Mouse (Mus musculus) midbrain, embryonic 13.5 days (tissue): ENCODE data around the gene Itih5. TPM values are rescaled to one million over a fixed set of nuclear protein-coding genes. Genes with fewer than 3 reads are reported as not detected.

Source experiments
- ATAC-seq: fragments of 200-750 bp; cut with Nextera tagmentation; 2 replicates; pipeline ENCODE4 v1.8.0; 2017; ENCODE audit warnings: mild to moderate bottlenecking, moderate TSS enrichment, moderate library complexity
- H3K27ac ChIP-seq: fragments of 300-500 bp; sonication (generic); 2 replicates; pipeline ENCODE4 v1.5.1; 2015; ENCODE audit warnings: inconsistent platforms, mild to moderate bottlenecking, moderate library complexity
- H3K27me3 ChIP-seq: fragments of 300-500 bp; sonication (generic); 2 replicates; pipeline ENCODE4 v1.6.1; 2015; ENCODE audit warnings: mild to moderate bottlenecking, inconsistent platforms
- H3K36me3 ChIP-seq: fragments of 300-500 bp; sonication (generic); 2 replicates; pipeline ENCODE4 v1.6.1; 2015; ENCODE audit warnings: mild to moderate bottlenecking, inconsistent platforms
- H3K4me1 ChIP-seq: fragments of 300-500 bp; sonication (generic); replicated peaks from 2 replicates; pipeline ENCODE4 v1.6.1; 2015; ENCODE audit warnings: inconsistent platforms
- H3K4me2 ChIP-seq: fragments of 300-500 bp; sonication (generic); replicated peaks from 2 replicates; pipeline ENCODE4 v1.6.1; 2015; ENCODE audit warnings: moderate library complexity, mild to moderate bottlenecking, inconsistent platforms
- H3K4me3 ChIP-seq: fragments of 300-500 bp; sonication (generic); replicated peaks from 2 replicates; pipeline ENCODE4 v1.5.1; 2015; ENCODE audit warnings: mild to moderate bottlenecking, inconsistent platforms
- H3K9ac ChIP-seq: fragments of 300-500 bp; sonication (generic); replicated peaks from 2 replicates; pipeline ENCODE4 v1.6.1; 2015; ENCODE audit warnings: mild to moderate bottlenecking, inconsistent platforms
- H3K9me3 ChIP-seq: fragments of 300-500 bp; sonication (generic); 2 replicates; pipeline ENCODE4 v1.6.1; 2016; ENCODE audit warnings: mild to moderate bottlenecking, inconsistent platforms
- WGBS: fragments of 180-500 bp; shearing (Covaris S2); methylation state at CpG from one replicate; pipeline ENCODE4 v1.1.7; 2015; 5-methylcytosine and 5-hydroxymethylcytosine counted together
- polyA plus RNA-seq: library from polyadenylated mRNA; unstranded; fragments of >200 nt; fragmentation: Nextera tagmentation; extraction: Ambion mirVana; gene quantifications from 2 replicates; pipeline ENCODE4 v1.2.1, GENCODE M21; 2015

Itih5 gene
- polyA plus RNA-seq, 1 experiment from 2014 or later: 6.2 TPM

DNA sequence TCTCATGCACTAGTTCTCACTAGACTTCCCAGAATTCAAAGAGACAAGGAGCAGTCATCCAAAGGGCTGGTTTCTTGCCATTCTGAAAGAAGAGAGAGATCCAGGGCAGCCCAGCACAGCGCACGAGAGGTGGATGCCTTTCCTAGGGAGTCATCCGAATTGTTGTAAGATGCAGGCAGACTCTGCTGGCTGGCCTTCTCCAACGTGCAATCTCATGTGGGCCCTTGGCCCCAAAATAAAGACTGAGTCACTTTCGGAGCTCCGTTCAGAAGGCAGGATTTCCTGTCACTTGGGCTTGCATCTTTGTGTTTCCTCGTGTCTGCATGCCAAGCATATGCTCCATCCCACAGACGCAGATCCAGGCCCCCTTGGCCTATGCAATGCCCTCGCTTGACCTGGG is 97.1 kb downstream of the Itih5 start:
- H3K4me1 ChIP-seq: no peaks in the 10 kb centered on the region; the same call in 1 of the 2 replicates
- WGBS: 79% methylated on average over 9 of the region's 9 CpGs
- no peak overlapping the region for H3K27ac ChIP-seq
- H3K9ac ChIP-seq: no peak overlapping the region
- no peak for ATAC-seq
- H3K4me2 ChIP-seq: no peak overlapping the region
- no peak overlapping the region for H3K4me3 ChIP-seq
- no peaks in the 10 kb centered on the region for H3K36me3 ChIP-seq
- H3K27me3 ChIP-seq: no peaks in the 10 kb centered on the region
- no peaks in the 10 kb centered on the region for H3K9me3 ChIP-seq

GRCm38 (mm10) chr2:10250926-10251325 is 97.6 kb downstream of the Itih5 start:
- H3K4me3 ChIP-seq: no peak overlapping the region
- H3K4me2 ChIP-seq: no peak overlapping the region
- H3K9me3 ChIP-seq: no peaks in the 10 kb centered on the region
- 63% methylated on average over 4 of the region's 4 CpGs for WGBS
- no peak overlapping the region for H3K27ac ChIP-seq
- H3K36me3 ChIP-seq: no peaks in the 10 kb centered on the region
- no peak overlapping the region for H3K9ac ChIP-seq
- H3K4me1 ChIP-seq: no peaks in the 10 kb centered on the region; the same call in 1 of the 2 replicates
- H3K27me3 ChIP-seq: no peaks in the 10 kb centered on the region
- ATAC-seq: no peak

- H3K4me2 ChIP-seq: no peak overlapping the region
- no peaks in the 10 kb centered on the region for H3K27me3 ChIP-seq
- 94% methylated on average over 9 of the region's 9 CpGs for WGBS
- H3K27ac ChIP-seq: no peak overlapping the region
- H3K9me3 ChIP-seq: no peaks in the 10 kb centered on the region
- ATAC-seq: no peak
- no peaks in the 10 kb centered on the region; the same call in 1 of the 2 replicates for H3K4me1 ChIP-seq
- no peaks in the 10 kb centered on the region for H3K36me3 ChIP-seq
- no peak overlapping the region for H3K4me3 ChIP-seq
- H3K9ac ChIP-seq: no peak overlapping the region
These were observed 98.1 kb downstream of the Itih5 start for GRCm38 (mm10) chr2:10251466-10251865.

GRCm38 (mm10) chr2:10252016-10252415 is 98.6 kb downstream of the Itih5 start:
- Histone ChIP-seq H3K4me1 (no peaks in the 10 kb centered on the region; the same call in 1 of the 2 replicates), H3K36me3 (no peaks in the 10 kb centered on the region), H3K4me3 (no peak overlapping the region), H3K9ac (no peak overlapping the region), H3K9me3 (no peaks in the 10 kb centered on the region), H3K27ac (no peak overlapping the region), H3K4me2 (no peak overlapping the region), H3K27me3 (no peaks in the 10 kb centered on the region)
- WGBS: 93% methylated on average over 2 of the region's 2 CpGs
- ATAC-seq: no peak

- H3K27me3 ChIP-seq: no peaks in the 10 kb centered on the region
- WGBS: 85% methylated on average over 3 of the region's 3 CpGs
These were observed 100.0 kb downstream of the Itih5 start for GRCm38 (mm10) chr2:10253351-10253750.

DNA sequence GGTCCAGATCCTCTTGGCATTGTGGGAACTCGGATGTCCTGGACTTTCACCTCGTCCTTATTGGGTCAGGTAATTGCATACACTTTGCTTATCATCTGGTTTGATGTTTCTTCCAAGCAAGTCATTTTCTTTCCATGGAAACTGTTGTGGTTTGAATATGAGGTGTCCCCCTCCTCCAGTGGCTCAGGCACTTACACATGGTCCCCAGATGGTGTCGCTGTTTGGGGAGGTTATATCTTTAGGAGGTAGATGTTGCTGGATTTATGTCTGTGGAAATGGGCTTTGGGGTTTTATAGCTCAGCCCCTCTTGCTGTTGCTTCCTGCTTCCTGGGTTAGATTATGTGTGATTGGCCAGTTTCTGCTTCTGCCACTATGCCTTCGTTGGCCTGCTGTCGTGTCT is 103.6 kb downstream of the Itih5 start:
- H3K4me2 ChIP-seq: no peak overlapping the region
- ATAC-seq: no peak
- no peaks in the 10 kb centered on the region for H3K9me3 ChIP-seq
- WGBS: 73% methylated on average over 5 of the region's 5 CpGs
- H3K9ac ChIP-seq: no peak overlapping the region
- no peak overlapping the region for H3K27ac ChIP-seq
- no peaks in the 10 kb centered on the region for H3K4me1 ChIP-seq
- H3K36me3 ChIP-seq: no peaks in the 10 kb centered on the region
- H3K27me3 ChIP-seq: no peaks in the 10 kb centered on the region
- no peak overlapping the region for H3K4me3 ChIP-seq

More at GRCm38 (mm10) chr2:10253351-10253750, 100.0 kb downstream of the Itih5 start:
- ATAC-seq: no peak
- Histone ChIP-seq H3K9me3 (no peaks in the 10 kb centered on the region), H3K9ac (no peak overlapping the region), H3K4me3 (no peak overlapping the region), H3K4me1 (no peaks in the 10 kb centered on the region; the same call in 1 of the 2 replicates), H3K36me3 (no peaks in the 10 kb centered on the region), H3K27ac (no peak overlapping the region), H3K4me2 (no peak overlapping the region)

- H3K27me3 ChIP-seq: no peaks in the 10 kb centered on the region
- peaks cover 3% of the 10 kb centered on the region; the same call in 1 of the 2 replicates for H3K4me1 ChIP-seq
- WGBS: 75% methylated on average over 5 of the region's 5 CpGs
- H3K27ac ChIP-seq: no peak overlapping the region
- no peak overlapping the region for H3K4me3 ChIP-seq
- ATAC-seq: no peak
- no peak overlapping the region for H3K4me2 ChIP-seq
- H3K9me3 ChIP-seq: no peaks in the 10 kb centered on the region
- no peak overlapping the region for H3K9ac ChIP-seq
- no peaks in the 10 kb centered on the region for H3K36me3 ChIP-seq
These were observed 104.9 kb downstream of the Itih5 start for GRCm38 (mm10) chr2:10258312-10258711.

GRCm38 (mm10) chr2:10260109-10260508 is 106.7 kb downstream of the Itih5 start:
- 48% methylated on average over 5 of the region's 5 CpGs for WGBS
- no peaks in the 10 kb centered on the region for H3K27me3 ChIP-seq
- no peak overlapping the region for H3K27ac ChIP-seq
- H3K9ac ChIP-seq: no peak overlapping the region
- no peak overlapping the region for H3K4me3 ChIP-seq
- H3K4me2 ChIP-seq: no peak overlapping the region
- no peaks in the 10 kb centered on the region for H3K9me3 ChIP-seq
- H3K36me3 ChIP-seq: no peaks in the 10 kb centered on the region
- H3K4me1 ChIP-seq: peaks cover 3% of the 10 kb centered on the region; the same call in 1 of the 2 replicates
- ATAC-seq: no peak

GRCm38 (mm10) chr2:10261337-10261736 is 108.0 kb downstream of the Itih5 start:
- ATAC-seq: no peak
- peaks cover 3% of the 10 kb centered on the region; the same call in 1 of the 2 replicates for H3K4me1 ChIP-seq
- no peaks in the 10 kb centered on the region for H3K36me3 ChIP-seq
- H3K27me3 ChIP-seq: no peaks in the 10 kb centered on the region
- no peak overlapping the region for H3K9ac ChIP-seq
- H3K4me2 ChIP-seq: no peak overlapping the region
- no peak overlapping the region for H3K27ac ChIP-seq
- no peak overlapping the region for H3K4me3 ChIP-seq
- no peaks in the 10 kb centered on the region for H3K9me3 ChIP-seq
- WGBS: 91% methylated on average over 5 of the region's 5 CpGs

DNA sequence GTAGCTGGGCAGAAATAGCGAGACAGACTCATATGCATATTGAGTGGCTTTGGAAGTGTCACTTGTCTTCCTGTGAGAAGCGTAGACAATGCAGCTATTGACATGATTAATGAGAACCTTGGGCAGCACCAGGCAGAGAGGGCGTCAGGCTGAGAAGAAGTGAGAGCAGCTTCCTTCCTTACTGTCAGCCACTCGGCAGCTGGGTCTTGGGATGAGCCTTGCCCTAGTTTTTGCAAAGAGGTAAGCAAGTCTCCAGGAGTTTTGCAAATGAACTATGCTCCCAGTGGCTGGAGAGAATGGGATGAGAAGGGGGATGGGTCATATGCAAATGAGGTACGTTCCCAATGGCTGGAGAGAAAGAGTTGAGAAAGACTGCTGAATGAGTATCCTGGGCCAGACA is 109.4 kb downstream of the Itih5 start:
- no peaks in the 10 kb centered on the region for H3K9me3 ChIP-seq
- H3K9ac ChIP-seq: no peak overlapping the region
- no peaks in the 10 kb centered on the region for H3K36me3 ChIP-seq
- H3K4me3 ChIP-seq: no peak overlapping the region
- H3K4me1 ChIP-seq: peaks cover 3% of the 10 kb centered on the region; the same call in 1 of the 2 replicates
- 23% methylated on average over 5 of the region's 5 CpGs for WGBS
- H3K4me2 ChIP-seq: no peak overlapping the region
- H3K27me3 ChIP-seq: no peaks in the 10 kb centered on the region
- no peak overlapping the region for H3K27ac ChIP-seq
- ATAC-seq: no peak; the same call in 1 of the 2 replicates

- no peaks in the 10 kb centered on the region for H3K9me3 ChIP-seq
- no peak overlapping the region for H3K4me3 ChIP-seq
- H3K4me2 ChIP-seq: no peak overlapping the region
- H3K4me1 ChIP-seq: peaks cover 3% of the 10 kb centered on the region; the same call in 1 of the 2 replicates
- no peak overlapping the region for H3K9ac ChIP-seq
- 55% methylated on average over 7 of the region's 7 CpGs for WGBS
- H3K27me3 ChIP-seq: no peaks in the 10 kb centered on the region
- no peak overlapping the region for H3K27ac ChIP-seq
- H3K36me3 ChIP-seq: no peaks in the 10 kb centered on the region
- no peak for ATAC-seq
These were observed 110.6 kb downstream of the Itih5 start for GRCm38 (mm10) chr2:10263909-10264489.

DNA sequence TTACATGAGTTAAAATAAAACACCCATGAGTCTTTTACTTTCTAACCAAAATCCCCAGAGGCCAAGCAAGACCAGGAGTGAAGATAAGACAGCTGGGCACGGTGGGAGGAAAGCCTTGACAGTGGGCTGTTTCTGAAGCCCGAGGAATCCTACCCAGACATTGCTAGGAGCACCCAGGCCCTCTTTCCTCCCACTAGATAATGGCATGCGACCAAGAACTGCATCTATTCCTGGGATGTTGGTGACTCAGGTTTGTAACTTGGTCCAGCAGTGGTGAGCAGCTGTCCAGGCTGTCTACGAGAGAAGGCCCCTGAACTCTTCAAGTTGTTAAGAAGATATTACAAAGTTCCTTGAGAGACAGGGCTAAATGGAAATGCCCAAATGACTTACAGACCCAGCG is 112.5 kb downstream of the Itih5 start:
- Histone ChIP-seq H3K27ac (no peak overlapping the region), H3K4me2 (no peak overlapping the region), H3K4me1 (peaks cover 3% of the 10 kb centered on the region; the same call in 1 of the 2 replicates), H3K36me3 (no peaks in the 10 kb centered on the region), H3K9me3 (no peaks in the 10 kb centered on the region), H3K9ac (no peak overlapping the region), H3K27me3 (no peaks in the 10 kb centered on the region), H3K4me3 (no peak overlapping the region)
- 87% methylated on average over 5 of the region's 5 CpGs for WGBS
- ATAC-seq: no peak

- WGBS: 66% methylated on average over 9 of the region's 9 CpGs
- H3K27me3 ChIP-seq: no peaks in the 10 kb centered on the region
These were observed 119.3 kb downstream of the Itih5 start for GRCm38 (mm10) chr2:10272604-10273115.

More at GRCm38 (mm10) chr2:10272604-10273115, 119.3 kb downstream of the Itih5 start:
- H3K4me1 ChIP-seq: peaks cover 13% of the 10 kb centered on the region
- H3K4me3 ChIP-seq: no peak overlapping the region
- no peak overlapping the region for H3K27ac ChIP-seq
- H3K4me2 ChIP-seq: no peak overlapping the region
- no peaks in the 10 kb centered on the region for H3K36me3 ChIP-seq
- no peak for ATAC-seq
- H3K9ac ChIP-seq: no peak overlapping the region
- H3K9me3 ChIP-seq: no peaks in the 10 kb centered on the region
